Mouse (Mus musculus) MEL (cell line): Measurements from ENCODE around the gene Sfrp5. TPM values are rescaled to one million over a fixed set of nuclear protein-coding genes. Genes with fewer than 3 reads are reported as not detected.
A peak's percentile ranks its signal among the peaks of the same experiment; 100 is the strongest.

Experiments
- DNase-seq: peaks from one replicate; pipeline ENCODE4 v3.0.0; 2011; ENCODE audit warnings: low read depth, low spot score
- H3K27ac ChIP-seq: 2 replicates; pipeline ENCODE4 v1.5.1; 2012; ENCODE audit warnings: low read depth, mild to moderate bottlenecking, control low read depth, low read length, moderate library complexity; ENCODE audit not compliant: control insufficient read depth
- H3K27me3 ChIP-seq, 2 experiments: fragments of 150-350 bp in 1 of 2; sonication (generic) in 1 of 2; 2 replicates each; pipeline ENCODE4 v1.6.1; 2012; ENCODE audit warnings: low read length in 2 of 2, mild to moderate bottlenecking in 2 of 2, improper control_type of control experiment in 1 of 2, moderate library complexity in 1 of 2; ENCODE audit not compliant: insufficient read depth in 2 of 2, control insufficient read depth in 1 of 2
- H3K36me3 ChIP-seq, 2 experiments: 2 replicates each; pipeline ENCODE4 v1.6.1; 2012 to 2014; ENCODE audit warnings: low read length in 2 of 2, improper control_type of control experiment in 1 of 2, inconsistent platforms in 1 of 2, mild to moderate bottlenecking in 1 of 2; ENCODE audit not compliant: insufficient read depth in 2 of 2, control insufficient read depth in 1 of 2
- H3K4me1 ChIP-seq, 2 experiments: fragments of 150-350 bp in 1 of 2; sonication (generic) in 1 of 2; 2 replicates each; pipeline ENCODE4 v1.6.1; 2012; ENCODE audit warnings: low read length in 2 of 2, improper control_type of control experiment in 1 of 2, mild to moderate bottlenecking in 1 of 2; ENCODE audit not compliant: insufficient read depth in 2 of 2, control insufficient read depth in 1 of 2
- H3K4me3 ChIP-seq, 2 experiments: fragments of 150-350 bp in 1 of 2; sonication (generic) in 1 of 2; 2 replicates each; pipeline ENCODE4 v1.5.1; 2012; ENCODE audit warnings: low read depth in 2 of 2, low read length in 2 of 2, mild to moderate bottlenecking in 2 of 2, moderate library complexity in 2 of 2, control low read depth in 1 of 2, improper control_type of control experiment in 1 of 2; ENCODE audit not compliant: control insufficient read depth in 1 of 2, insufficient read depth in 1 of 2
- H3K79me2 ChIP-seq: 2 replicates; pipeline ENCODE4 v1.6.1; 2012; ENCODE audit warnings: mild to moderate bottlenecking, low read length, moderate library complexity; ENCODE audit not compliant: control insufficient read depth, poor library complexity, insufficient read depth
- H3K9ac ChIP-seq: 2 replicates; pipeline ENCODE4 v1.6.1; 2012; ENCODE audit warnings: low read depth, mild to moderate bottlenecking, control low read depth, low read length, moderate library complexity; ENCODE audit not compliant: control insufficient read depth, poor library complexity, severe bottlenecking
- H3K9me3 ChIP-seq: fragments of 150-350 bp; sonication (generic); replicated peaks from 2 replicates; pipeline ENCODE4 v1.6.1; 2012; ENCODE audit warnings: mild to moderate bottlenecking, low read length, improper control_type of control experiment, moderate library complexity; ENCODE audit not compliant: insufficient read depth
- CTCF ChIP-seq, 3 experiments: IDR thresholded peaks in 2 of 3; conservative IDR thresholded peaks in 1 of 3; 2 replicates each; pipeline ENCODE4 v1.5.1; 2011 to 2012; ENCODE audit warnings: low read length in 3 of 3, low read depth in 2 of 3, mild to moderate bottlenecking in 2 of 3, improper control_type of control experiment in 1 of 3, inconsistent platforms in 1 of 3, mixed read lengths in 1 of 3, moderate library complexity in 1 of 3; ENCODE audit not compliant: control insufficient read depth in 1 of 3, insufficient read depth in 1 of 3, poor library complexity in 1 of 3, severe bottlenecking in 1 of 3
- EP300 ChIP-seq, 2 experiments: IDR thresholded peaks; 2 replicates each; pipeline ENCODE4 v1.6.1; 2011; ENCODE audit warnings: improper control_type of control experiment in 2 of 2, low read length in 2 of 2, low read depth in 1 of 2, mild to moderate bottlenecking in 1 of 2
- ETS1 ChIP-seq: IDR thresholded peaks from 2 replicates; pipeline ENCODE4 v1.6.1; 2012; ENCODE audit warnings: low read depth, mild to moderate bottlenecking, inconsistent platforms, low read length, improper control_type of control experiment, moderate library complexity
- GABPA ChIP-seq: IDR thresholded peaks from 2 replicates; pipeline ENCODE4 v1.6.1; 2012; ENCODE audit warnings: low read depth, mild to moderate bottlenecking, inconsistent platforms, low read length, improper control_type of control experiment, moderate library complexity
- GATA1 ChIP-seq: IDR thresholded peaks from 2 replicates; pipeline ENCODE4 v1.6.1; 2011; ENCODE audit warnings: low read depth, low read length, improper control_type of control experiment
- HCFC1 ChIP-seq: IDR thresholded peaks from 2 replicates; pipeline ENCODE4 v1.6.1; 2012; ENCODE audit warnings: low read depth, mild to moderate bottlenecking, inconsistent platforms, low read length, improper control_type of control experiment, moderate library complexity
- KAT2A ChIP-seq: conservative IDR thresholded peaks from 2 replicates; pipeline ENCODE4 v1.6.1; 2012; ENCODE audit warnings: low read depth, low read length, improper control_type of control experiment, inconsistent platforms
- MAX ChIP-seq: IDR thresholded peaks from 2 replicates; pipeline ENCODE4 v1.6.1; 2011; ENCODE audit warnings: low read length, improper control_type of control experiment
- MAZ ChIP-seq: IDR thresholded peaks from 2 replicates; pipeline ENCODE4 v1.6.1; 2012; ENCODE audit warnings: low read depth, mild to moderate bottlenecking, inconsistent platforms, low read length, improper control_type of control experiment
- MEF2A ChIP-seq: IDR thresholded peaks from 2 replicates; pipeline ENCODE4 v1.6.1; 2014; ENCODE audit warnings: low read depth, mild to moderate bottlenecking, inconsistent platforms, low read length, improper control_type of control experiment; ENCODE audit not compliant: poor library complexity, insufficient replicate concordance, severe bottlenecking; ENCODE audit errors: extremely low read depth
- MXI1 ChIP-seq: IDR thresholded peaks from 2 replicates; pipeline ENCODE4 v1.6.1; 2011; ENCODE audit warnings: mild to moderate bottlenecking, low read depth, low read length, improper control_type of control experiment
- POLR2A ChIP-seq, 2 experiments: IDR thresholded peaks; 2 replicates each; pipeline ENCODE4 v1.6.1; 2011 to 2012; ENCODE audit warnings: low read length in 2 of 2, mild to moderate bottlenecking in 2 of 2, control low read depth in 1 of 2, improper control_type of control experiment in 1 of 2, low read depth in 1 of 2, moderate library complexity in 1 of 2; ENCODE audit not compliant: control insufficient read depth in 1 of 2, insufficient read depth in 1 of 2, poor library complexity in 1 of 2
- POLR2AphosphoS2 ChIP-seq: IDR thresholded peaks from 2 replicates; pipeline ENCODE4 v1.6.1; 2011; ENCODE audit warnings: low read length, improper control_type of control experiment
- RAD21 ChIP-seq: IDR thresholded peaks from 2 replicates; pipeline ENCODE4 v1.6.1; 2011; ENCODE audit warnings: mild to moderate bottlenecking, low read depth, low read length, improper control_type of control experiment
- RCOR1 ChIP-seq: IDR thresholded peaks from 2 replicates; pipeline ENCODE4 v1.6.1; 2012; ENCODE audit warnings: low read depth, mild to moderate bottlenecking, inconsistent platforms, low read length, improper control_type of control experiment
- SMC3 ChIP-seq: IDR thresholded peaks from 2 replicates; pipeline ENCODE4 v1.6.1; 2011; ENCODE audit warnings: low read depth, low read length, improper control_type of control experiment
- TCF12 ChIP-seq: IDR thresholded peaks from 2 replicates; pipeline ENCODE4 v1.6.1; 2014; ENCODE audit warnings: low read depth, mild to moderate bottlenecking, inconsistent platforms, low read length, improper control_type of control experiment, moderate library complexity
- UBTF ChIP-seq: IDR thresholded peaks from 2 replicates; pipeline ENCODE4 v1.6.1; 2012; ENCODE audit warnings: low read depth, mild to moderate bottlenecking, inconsistent platforms, low read length, improper control_type of control experiment, moderate library complexity, borderline replicate concordance; ENCODE audit not compliant: insufficient read depth
- USF1 ChIP-seq: IDR thresholded peaks from 2 replicates; pipeline ENCODE4 v1.6.1; 2014; ENCODE audit warnings: low read depth, mild to moderate bottlenecking, inconsistent platforms, low read length, improper control_type of control experiment, moderate library complexity
- ZC3H11A ChIP-seq: IDR thresholded peaks from 2 replicates; pipeline ENCODE4 v1.6.1; 2012; ENCODE audit warnings: low read depth, mild to moderate bottlenecking, inconsistent platforms, low read length, improper control_type of control experiment
- ZKSCAN1 ChIP-seq: IDR thresholded peaks from 2 replicates; pipeline ENCODE4 v1.6.1; 2012; ENCODE audit warnings: low read depth, mild to moderate bottlenecking, inconsistent platforms, low read length, improper control_type of control experiment, moderate library complexity
- ZNF384 ChIP-seq: IDR thresholded peaks from 2 replicates; pipeline ENCODE4 v1.6.1; 2012; ENCODE audit warnings: low read depth, mild to moderate bottlenecking, inconsistent platforms, low read length, improper control_type of control experiment
- polyA plus RNA-seq, 2 experiments: library from polyadenylated mRNA; stranded (reverse) in 1 of 2; unstranded in 1 of 2; fragments of >175 nt in 1 of 2; fragments of >200 nt in 1 of 2; gene quantifications; 2 replicates each; pipeline versions ENCODE4 v1.2.1 to v1.2.4; 2012; ENCODE audit warnings: low replicate concordance in 2 of 2, low read depth in 1 of 2; ENCODE audit not compliant: insufficient read length in 2 of 2, insufficient read depth in 1 of 2, missing spikeins in 1 of 2
- total RNA-seq: library from RNA; depleted of rRNA; stranded (reverse); fragments of 300-350 nt; gene quantifications from 2 replicates; pipeline ENCODE4 v1.2.3, GENCODE M21; 2012

Sfrp5 gene
- total and polyA plus RNA-seq, 3 experiments = 0.50 TPM; not detected in 2

GRCm38 (mm10) chr19:42226451-42226850 lies 24.4 kb upstream of the Sfrp5 start:
- Histone ChIP-seq H3K9me3 (no peaks in the 10 kb centered on the region), H3K27me3 (no peaks in the 10 kb centered on the region), H3K79me2 (no peaks in the 10 kb centered on the region), H3K9ac (no peak overlapping the region), H3K4me3 (no peak overlapping the region), H3K4me1 (peaks cover 3 to 15% of the 10 kb centered on the region in 2 experiments; a peak in 3 of 4 replicates), H3K36me3 (peaks cover 0 to 9% of the 10 kb centered on the region in 2 experiments; a peak in 2 of 4 replicates), H3K27ac (no peak overlapping the region)
- TF ChIP-seq EP300 (IDR thresholded peaks at IDR 0.05; ENCODE audit: low read depth in 1 of 2, low read length in 2 of 2) (no peak), MXI1 (no peak), KAT2A (no peak), MAX (no peak), RCOR1 (no peak), MEF2A (no peak), USF1 (no peak), ETS1 (no peak), RAD21 (no peak), MAZ (no peak), POLR2AphosphoS2 (no peak), ZKSCAN1 (no peak), ZNF384 (no peak), HCFC1 (no peak), UBTF (no peak), TCF12 (no peak)
- no peak for DNase-seq

DNA sequence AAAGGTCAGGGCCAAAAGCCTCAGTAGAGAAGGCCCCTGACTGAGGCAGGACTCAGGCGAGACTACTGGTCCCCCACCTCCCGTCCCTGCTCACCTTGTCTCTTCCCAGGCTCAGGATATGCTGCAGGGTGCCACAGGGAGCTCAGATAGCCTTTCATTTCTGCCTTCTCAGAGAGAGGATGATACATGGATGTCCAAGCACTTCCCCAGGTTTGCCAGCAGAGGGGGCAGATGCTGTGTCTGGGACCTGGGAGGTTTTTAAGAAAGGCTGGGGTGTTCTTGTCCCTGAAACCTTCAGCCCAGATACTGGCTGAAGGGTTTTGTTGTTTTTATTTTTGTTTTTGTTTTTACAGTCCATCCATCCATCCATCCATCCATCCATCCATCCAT lies 15.3 kb upstream of the Sfrp5 start:
- H3K36me3 ChIP-seq = no peaks in the 10 kb centered on the region
- TF ChIP-seq GABPA (no peak), UBTF (no peak), ZC3H11A (peak; percentile 88), RAD21 (peak; percentile 94), SMC3 (peak; percentile 99), MAZ (no peak), KAT2A (no peak), CTCF (IDR thresholded peaks at IDR 0.05 in 2 of 3, conservative IDR thresholded peaks at IDR 0.05 in 1 of 3; ENCODE audit: control insufficient read depth in 1 of 3, insufficient read depth in 1 of 3, low read depth in 2 of 3, low read length in 3 of 3, poor library complexity in 1 of 3, severe bottlenecking in 1 of 3) (peak; percentile 91 to 96 (median 94)), GATA1 (no peak), POLR2A (IDR thresholded peaks at IDR 0.05; ENCODE audit: control insufficient read depth in 1 of 2, insufficient read depth in 1 of 2, low read depth in 1 of 2, low read length in 2 of 2, poor library complexity in 1 of 2) (no peak)
- no peaks in the 10 kb centered on the region; a peak in 1 of 4 replicates for H3K27me3 ChIP-seq
- H3K4me1 ChIP-seq = no peaks in the 10 kb centered on the region
- H3K4me3 ChIP-seq = no peak overlapping the region
- no peak overlapping the region for H3K27ac ChIP-seq
- DNase-seq = peak; percentile 75
- H3K79me2 ChIP-seq = no peaks in the 10 kb centered on the region
- no peak overlapping the region for H3K9ac ChIP-seq
- no peaks in the 10 kb centered on the region for H3K9me3 ChIP-seq
